Mouse (Mus musculus) heart, postnatal 36 days (tissue): ENCODE results near the gene 4930590J08Rik. TPM values are rescaled to one million over a fixed set of nuclear protein-coding genes. Genes with fewer than 3 reads are reported as not detected.

Source experiments
- DNase-seq, 2 experiments: peaks; one replicate each; pipeline ENCODE4 v3.0.0; 2021 to 2022
- intact Hi-C: fragments of 180-260 bp; cut with DNase I; formaldehyde crosslinking; loops from one replicate; pipeline ENCODE4 v1.15.1; 2025
- total RNA-seq, 2 experiments: library from RNA; stranded (reverse); gene quantifications; 2 replicates each; pipeline ENCODE4 v1.2.3; 2021

Gene 4930590J08Rik
- total RNA-seq, 2 experiments from 2014 or later: 0.27 to 0.50 TPM

GRCm38 (mm10) chr6:91960028-91960811 is 57.6 kb downstream of the 4930590J08Rik start:
- intact Hi-C loops: loop anchor here (2.0 kb wide), 1 partner anchor 19 kb away; the partner anchor contains the start of gene Fgd5
- DNase-seq: peak; percentile 55 to 63

GRCm38 (mm10) chr6:91963429-91963828 is 60.8 kb downstream of the 4930590J08Rik start:
- intact Hi-C loops: no loop called here
- DNase-seq: no peak

- DNase-seq: no peak
- intact Hi-C loops: no loop called here
Observed at GRCm38 (mm10) chr6:91965060-91965459, 62.5 kb downstream of the 4930590J08Rik start.

- intact Hi-C loops: no loop called here
- DNase-seq: no peak
Observed at GRCm38 (mm10) chr6:91966006-91966405, 63.4 kb downstream of the 4930590J08Rik start.

DNA sequence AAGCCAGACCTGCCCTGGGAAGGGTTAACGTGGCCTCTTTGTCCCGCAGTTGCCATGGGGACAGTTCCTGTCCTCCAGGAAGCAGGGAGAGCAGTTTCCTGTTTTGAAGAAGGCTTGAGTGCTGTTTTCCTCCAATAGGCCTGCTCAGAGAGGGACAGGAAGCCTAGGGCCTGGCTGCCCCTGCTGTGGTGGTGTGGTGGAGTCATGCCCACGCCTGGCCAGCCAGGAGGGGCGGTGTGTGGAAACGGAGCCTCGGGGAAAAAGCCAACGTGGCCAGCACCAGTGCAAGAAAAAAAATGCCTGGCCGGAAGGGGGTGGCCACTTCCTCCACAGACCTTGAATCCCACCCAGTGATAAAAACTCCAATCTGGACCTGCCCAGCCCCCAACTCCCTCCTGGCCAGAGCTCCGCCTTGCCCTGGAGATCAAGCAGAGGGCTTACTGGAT is 69.6 kb downstream of the 4930590J08Rik start:
- DNase-seq: peak; percentile 71 to 73
- intact Hi-C loops: no loop called here

GRCm38 (mm10) chr6:91973972-91974371 is 71.4 kb downstream of the 4930590J08Rik start:
- no peak for DNase-seq
- intact Hi-C loops: no loop called here

- intact Hi-C loops: loop anchor here (2.0 kb wide), 2 partner anchors 18 to 62 kb away; no protein-coding TSS in a partner anchor
Observed at GRCm38 (mm10) chr6:91978371-91979300, 76.0 kb downstream of the 4930590J08Rik start, which contains the start of gene Fgd5. Gene Fgd5 (plus strand): TSS chr6:91978878.

GRCm38 (mm10) chr6:91979301-91979996 is 76.8 kb downstream of the 4930590J08Rik start:
- DNase-seq: peak; percentile 32 to 34
- intact Hi-C loops: loop anchor here (2.0 kb wide), 2 partner anchors 19 to 61 kb away; no protein-coding TSS in a partner anchor

More at GRCm38 (mm10) chr6:91978371-91979300, 76.0 kb downstream of the 4930590J08Rik start, which contains the start of gene Fgd5:
- peak; percentile 57 to 60 for DNase-seq

- intact Hi-C loops: loop anchor here (2.0 kb wide), 1 partner anchor 35 kb away; no protein-coding TSS in a partner anchor
- no peak for DNase-seq
Observed at GRCm38 (mm10) chr6:91980011-91980410, 77.4 kb downstream of the 4930590J08Rik start.

DNA sequence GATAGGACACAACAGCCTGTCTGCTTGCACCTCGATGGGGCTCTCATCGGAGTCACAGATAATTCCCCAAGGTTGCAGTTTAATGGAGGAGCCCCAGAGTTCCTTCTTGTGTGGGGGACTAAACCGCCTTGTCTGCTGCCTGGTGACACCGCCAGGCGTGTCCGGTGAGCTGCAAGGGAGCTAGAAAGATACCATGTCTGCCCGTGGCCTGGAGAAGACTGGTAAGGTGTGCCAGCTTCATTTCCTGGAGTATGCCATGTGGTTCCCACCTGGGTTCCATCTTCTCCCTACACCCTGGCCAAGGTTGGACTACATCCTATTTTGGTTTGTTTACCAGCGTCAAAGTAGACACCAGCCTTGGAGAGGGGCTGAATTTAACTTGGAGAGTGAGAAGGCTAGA is 87.5 kb downstream of the 4930590J08Rik start:
- no peak for DNase-seq
- intact Hi-C loops: loop anchor here (5.0 kb wide), 2 partner anchors 77 to 88 kb away; partner anchors contain the start of gene 4930590J08Rik

- intact Hi-C loops: loop anchor here (2.0 to 5.0 kb wide), 3 partner anchors 22 to 91 kb away; partner anchors contain the start of gene 4930590J08Rik
Observed at GRCm38 (mm10) chr6:91992823-91993222, 90.2 kb downstream of the 4930590J08Rik start.

DNA sequence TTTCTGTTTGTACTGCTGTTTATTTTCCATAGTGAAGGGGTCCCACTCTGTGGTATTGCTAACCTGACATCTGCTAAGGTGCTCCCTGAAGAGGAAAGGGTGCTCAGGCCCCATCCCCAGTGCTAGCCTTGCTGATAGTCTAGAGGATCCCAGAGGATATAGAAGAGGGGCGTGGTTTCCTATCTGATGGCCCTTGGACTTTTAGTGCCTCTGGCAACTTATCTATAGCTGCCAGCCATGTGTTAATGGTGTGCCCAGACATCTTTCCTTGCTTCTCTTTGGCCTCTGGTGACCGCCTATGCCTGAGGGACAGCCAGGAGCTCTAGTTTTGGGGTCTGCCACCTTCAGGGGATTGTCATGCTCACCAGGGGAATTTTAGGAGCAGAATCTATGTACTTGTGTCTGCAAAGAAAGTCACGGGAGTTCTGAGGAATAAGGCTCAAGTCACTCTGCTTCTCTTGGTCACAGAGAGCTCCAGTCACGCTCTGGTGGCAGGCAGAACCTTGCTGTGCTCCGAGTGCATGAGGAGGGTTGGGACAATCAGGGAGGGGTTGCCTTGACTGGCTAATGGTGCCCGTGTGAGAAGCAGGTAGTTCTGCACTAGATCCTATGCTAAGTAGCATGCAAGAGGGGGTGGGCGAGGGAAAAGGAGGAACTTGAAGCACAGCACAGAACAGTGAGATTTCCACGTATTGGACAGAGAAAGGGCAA is 91.3 kb downstream of the 4930590J08Rik start:
- intact Hi-C loops: loop anchor here (2.0 to 5.0 kb wide), 3 partner anchors 21 to 92 kb away; partner anchors contain the start of gene 4930590J08Rik
- DNase-seq: no peak

More at GRCm38 (mm10) chr6:91992823-91993222, 90.2 kb downstream of the 4930590J08Rik start:
- no peak for DNase-seq

GRCm38 (mm10) chr6:91996072-91996471 is 93.5 kb downstream of the 4930590J08Rik start:
- intact Hi-C loops: no loop called here
- no peak for DNase-seq

Other genes starting within 250 kb of the 4930590J08Rik start
- 100 to 1,000 TPM; 101 to 102 TPM for gene Slc6a6, start 218.8 kb upstream of the 4930590J08Rik start, total RNA-seq
- 10 to 100 TPM in 1 of 2 experiments, 1 to 10 TPM in 1; 9.2 to 10.6 TPM for gene Grip2, start 75.6 kb upstream of the 4930590J08Rik start, total RNA-seq
- gene Ccdc174, start 24.8 kb upstream of the 4930590J08Rik start, total RNA-seq: 10 to 100 TPM; 10.5 to 10.8 TPM
- 10 to 100 TPM; 19.6 to 29.9 TPM for gene Fgd5, start 76.1 kb downstream of the 4930590J08Rik start, total RNA-seq
- 10 to 100 TPM; 23.1 to 26.3 TPM for gene Nr2c2, start 188.6 kb downstream of the 4930590J08Rik start, total RNA-seq